Mouse (Mus musculus) right cerebral cortex, postnatal 25 days (tissue): ENCODE data around the gene Filip1l.

ENCODE experiments used
- DNase-seq: peaks from one replicate; pipeline ENCODE4 v3.0.0; 2022

Gene Filip1l

GRCm38 (mm10) chr16:57534365-57534764 lies 181.5 kb downstream of the Filip1l start:
- DNase-seq = no peak

- DNase-seq = no peak
Observed at GRCm38 (mm10) chr16:57534811-57535210, 181.9 kb downstream of the Filip1l start.

- DNase-seq = no peak
Observed at GRCm38 (mm10) chr16:57536511-57536910, 183.6 kb downstream of the Filip1l start.

- DNase-seq = no peak
Observed at GRCm38 (mm10) chr16:57543243-57543642, 190.3 kb downstream of the Filip1l start.

GRCm38 (mm10) chr16:57544441-57544840 lies 191.5 kb downstream of the Filip1l start:
- DNase-seq = no peak

- no peak for DNase-seq
Observed at GRCm38 (mm10) chr16:57546355-57546754, 193.5 kb downstream of the Filip1l start.

GRCm38 (mm10) chr16:57548608-57549007 lies 195.7 kb downstream of the Filip1l start:
- DNase-seq = no peak

GRCm38 (mm10) chr16:57549061-57550037 lies 196.5 kb downstream of the Filip1l start:
- peak; percentile 61 for DNase-seq

- no peak for DNase-seq
Observed at GRCm38 (mm10) chr16:57550088-57550487, 197.2 kb downstream of the Filip1l start.

- DNase-seq = no peak
Observed at GRCm38 (mm10) chr16:57550817-57551216, 197.9 kb downstream of the Filip1l start.

- no peak for DNase-seq
Observed at GRCm38 (mm10) chr16:57551617-57552016, 198.7 kb downstream of the Filip1l start.

- no peak for DNase-seq
Observed at GRCm38 (mm10) chr16:57552709-57553108, 199.8 kb downstream of the Filip1l start.

GRCm38 (mm10) chr16:57553235-57553634 lies 200.3 kb downstream of the Filip1l start:
- DNase-seq = no peak

GRCm38 (mm10) chr16:57554886-57555400 lies 202.1 kb downstream of the Filip1l start:
- no peak for DNase-seq

- no peak for DNase-seq
Observed at GRCm38 (mm10) chr16:57555667-57556066, 202.8 kb downstream of the Filip1l start.

GRCm38 (mm10) chr16:57556244-57556643 lies 203.4 kb downstream of the Filip1l start:
- no peak for DNase-seq

GRCm38 (mm10) chr16:57558258-57558657 lies 205.4 kb downstream of the Filip1l start:
- DNase-seq = no peak

GRCm38 (mm10) chr16:57560185-57560584 lies 207.3 kb downstream of the Filip1l start:
- DNase-seq = no peak

- DNase-seq = no peak
Observed at GRCm38 (mm10) chr16:57563453-57563852, 210.6 kb downstream of the Filip1l start.

GRCm38 (mm10) chr16:57564807-57565206 lies 211.9 kb downstream of the Filip1l start:
- DNase-seq = no peak

- no peak for DNase-seq
Observed at GRCm38 (mm10) chr16:57566215-57566614, 213.3 kb downstream of the Filip1l start.

GRCm38 (mm10) chr16:57568648-57569404 lies 215.9 kb downstream of the Filip1l start:
- DNase-seq = no peak

- DNase-seq = no peak
Observed at GRCm38 (mm10) chr16:57570789-57571311, 218.0 kb downstream of the Filip1l start.
